Mouse (Mus musculus) NIH3T3 (cell line): ENCODE measurements around the gene Nudt15.
"Not testable (repeated sequence)": the region's sequence is repeated elsewhere in the genome, so short reads cannot be mapped to it uniquely, and the experiment has no call there.

Source experiments
- DNase-seq: peaks from one replicate; pipeline ENCODE4 v3.0.0-alpha.2; 2012; ENCODE audit warnings: low read depth

Nudt15 gene

DNA sequence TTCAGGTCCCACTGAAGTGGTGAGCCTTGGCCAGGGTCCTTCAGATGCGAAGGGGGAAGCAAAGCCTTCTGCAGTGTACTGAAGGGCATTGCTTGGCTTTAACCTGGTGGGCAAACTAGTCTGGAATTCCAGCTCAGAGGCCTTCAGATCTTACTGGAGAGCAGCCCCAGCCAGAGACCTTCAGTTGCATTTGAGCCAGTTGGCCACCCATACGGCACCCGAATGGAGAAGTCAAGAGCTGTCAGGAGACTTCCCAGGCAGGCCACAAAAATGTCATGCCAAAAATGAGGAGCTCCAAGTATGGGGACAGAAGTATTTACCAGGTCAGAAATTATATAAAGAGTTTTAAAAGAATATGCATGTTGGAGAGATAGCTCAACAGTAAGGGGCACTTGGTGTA is at the start of gene Nudt15:
Gene Nudt15 (minus strand): TSS at position 192 of the 400 bp plus-strand sequence.
- no peak for DNase-seq

DNA sequence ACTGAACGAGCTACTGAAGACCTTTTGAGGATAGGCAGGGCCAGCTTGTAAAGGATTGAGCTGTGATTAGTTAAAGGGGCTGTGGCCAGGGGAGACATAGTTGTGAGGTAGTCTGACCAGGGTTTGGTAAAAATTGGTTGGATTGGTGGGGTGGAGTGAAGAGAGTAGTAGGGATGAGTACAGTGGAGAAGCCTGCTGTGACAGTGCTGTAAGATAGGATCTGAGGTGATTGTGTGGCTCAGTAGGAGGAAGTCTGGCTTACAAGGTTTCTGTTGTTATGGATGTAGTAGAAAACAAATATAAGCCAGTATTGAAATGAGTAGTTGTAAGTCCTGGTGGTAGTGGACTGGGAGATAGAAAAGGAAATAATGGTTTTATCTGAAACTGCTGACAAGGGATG is 44.1 kb upstream of the Nudt15 start:
- DNase-seq = no peak

DNA sequence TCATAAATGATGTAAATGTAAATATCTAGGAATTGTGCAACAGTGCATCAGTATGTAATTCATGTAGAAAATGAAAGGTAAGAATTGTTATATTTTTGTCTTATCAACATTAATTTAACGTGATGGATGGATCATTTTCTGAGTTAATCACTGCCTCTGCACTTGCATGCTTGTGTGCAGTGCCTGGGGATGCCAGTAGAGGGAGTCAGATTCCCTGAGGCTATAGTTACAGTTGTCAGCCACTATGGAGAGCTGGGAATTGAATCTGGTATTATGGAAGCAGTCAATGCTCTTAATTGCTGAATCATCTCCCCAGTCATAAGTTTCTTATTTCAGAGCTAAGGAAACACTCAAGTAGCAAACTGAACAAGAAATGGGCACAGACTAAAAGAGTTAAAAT is 40.0 kb upstream of the Nudt15 start:
- DNase-seq = peak; percentile 13

DNA sequence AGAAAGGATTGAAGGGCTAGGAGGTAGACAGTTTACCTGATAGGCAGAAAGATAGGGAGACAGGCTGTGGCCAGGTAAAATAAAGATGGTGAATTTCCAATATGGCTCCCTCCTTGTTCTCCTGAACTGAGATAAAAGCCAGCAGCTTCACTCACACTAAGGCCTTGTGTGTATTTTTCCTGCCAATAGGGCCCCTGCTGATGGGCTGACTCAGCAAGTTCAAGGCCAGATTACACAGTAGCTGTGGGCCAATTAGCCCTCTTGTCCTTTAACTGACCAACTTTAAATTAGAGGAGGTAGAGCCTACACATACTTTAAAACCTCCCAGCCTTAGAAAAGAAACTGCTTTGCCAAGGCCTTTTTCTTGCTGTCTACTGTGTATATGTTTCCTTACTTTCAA is 28.3 kb upstream of the Nudt15 start:
- peak; percentile 2 for DNase-seq

DNA sequence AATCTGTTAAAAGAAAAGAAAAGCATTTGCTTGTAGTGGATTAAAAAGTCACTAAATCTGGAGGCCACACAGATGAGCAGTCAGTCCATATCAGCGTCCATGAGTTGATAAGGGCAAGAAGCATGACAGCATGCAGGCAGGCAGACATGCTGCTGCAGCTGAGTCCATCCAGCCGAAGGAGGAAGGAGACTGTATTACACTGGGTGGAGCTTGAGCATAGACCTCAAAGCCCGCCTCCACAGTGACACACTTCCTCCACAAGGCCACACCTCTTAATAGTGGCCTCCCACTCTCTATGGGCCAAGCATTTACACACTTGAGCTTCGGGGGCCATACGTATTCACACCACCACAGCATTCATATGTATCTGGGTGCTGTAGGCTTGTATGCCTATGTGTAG is 26.0 kb upstream of the Nudt15 start:
- no peak for DNase-seq

DNA sequence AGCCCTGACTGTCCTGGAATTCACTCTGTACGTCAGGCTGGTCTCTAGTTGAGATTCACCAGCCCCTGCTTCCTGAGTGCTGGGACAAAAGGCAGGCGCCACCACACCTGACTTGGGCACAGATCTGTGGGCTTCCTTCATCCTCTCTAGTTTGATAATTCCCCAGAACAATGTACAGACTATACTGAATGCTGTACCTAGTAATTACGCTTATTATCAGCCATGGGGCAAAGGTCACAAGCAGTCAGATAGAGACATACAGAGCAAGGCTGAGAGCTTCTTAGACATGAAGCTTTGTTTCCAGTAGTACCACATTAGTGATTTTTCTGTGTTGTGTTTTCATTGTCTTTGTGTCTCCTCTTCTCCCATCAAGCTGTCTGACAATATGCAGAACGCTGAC is 23.1 kb upstream of the Nudt15 start:
- no peak for DNase-seq

DNA sequence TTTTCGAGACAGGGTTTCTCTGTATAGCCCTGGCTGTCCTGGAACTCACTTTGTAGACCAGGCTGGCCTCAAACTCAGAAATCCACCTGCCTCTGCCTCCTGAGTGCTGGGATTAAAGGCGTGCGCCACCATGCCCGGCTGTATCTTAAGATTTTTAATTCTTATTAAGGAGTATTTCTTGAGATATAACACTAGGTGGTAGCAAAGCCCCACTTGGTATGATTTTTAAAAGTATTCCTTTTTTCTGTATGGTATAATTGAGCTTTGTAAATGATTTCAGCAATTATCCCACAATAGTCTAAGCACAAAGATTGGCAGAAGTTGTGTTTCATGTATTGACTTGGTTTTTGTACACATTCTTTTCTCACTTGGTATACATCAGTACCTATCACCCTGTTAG is 21.8 kb upstream of the Nudt15 start:
- peak; percentile 5 for DNase-seq

DNA sequence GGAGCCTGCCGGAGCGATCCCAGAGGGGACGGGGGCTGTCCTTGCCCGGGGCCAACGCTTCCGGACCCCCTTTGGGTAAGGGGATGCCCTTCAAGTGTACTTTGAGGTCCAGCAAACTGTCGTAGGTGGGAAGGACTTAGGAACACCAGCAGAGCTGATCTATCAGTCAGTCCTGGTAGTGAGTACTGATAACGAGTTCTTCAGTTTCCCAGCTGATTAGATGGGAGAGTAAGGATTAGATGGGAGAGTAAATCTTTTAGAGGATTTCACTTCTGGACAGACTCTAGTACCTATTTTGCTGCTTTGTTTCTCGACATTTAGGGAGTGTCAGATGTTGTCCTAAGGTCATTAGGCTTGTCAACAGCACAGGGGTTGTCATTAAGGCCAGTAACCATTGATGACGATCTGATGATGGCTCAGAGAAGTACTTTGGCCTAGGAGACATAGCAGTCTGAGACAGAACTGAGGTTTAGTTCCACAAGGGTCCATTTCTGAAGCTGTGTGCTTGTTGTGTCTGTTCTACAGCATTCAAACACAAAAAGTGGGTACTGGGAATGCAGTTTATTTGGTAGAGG is 5.2 kb upstream of the Nudt15 start:
- DNase-seq = no peak

DNA sequence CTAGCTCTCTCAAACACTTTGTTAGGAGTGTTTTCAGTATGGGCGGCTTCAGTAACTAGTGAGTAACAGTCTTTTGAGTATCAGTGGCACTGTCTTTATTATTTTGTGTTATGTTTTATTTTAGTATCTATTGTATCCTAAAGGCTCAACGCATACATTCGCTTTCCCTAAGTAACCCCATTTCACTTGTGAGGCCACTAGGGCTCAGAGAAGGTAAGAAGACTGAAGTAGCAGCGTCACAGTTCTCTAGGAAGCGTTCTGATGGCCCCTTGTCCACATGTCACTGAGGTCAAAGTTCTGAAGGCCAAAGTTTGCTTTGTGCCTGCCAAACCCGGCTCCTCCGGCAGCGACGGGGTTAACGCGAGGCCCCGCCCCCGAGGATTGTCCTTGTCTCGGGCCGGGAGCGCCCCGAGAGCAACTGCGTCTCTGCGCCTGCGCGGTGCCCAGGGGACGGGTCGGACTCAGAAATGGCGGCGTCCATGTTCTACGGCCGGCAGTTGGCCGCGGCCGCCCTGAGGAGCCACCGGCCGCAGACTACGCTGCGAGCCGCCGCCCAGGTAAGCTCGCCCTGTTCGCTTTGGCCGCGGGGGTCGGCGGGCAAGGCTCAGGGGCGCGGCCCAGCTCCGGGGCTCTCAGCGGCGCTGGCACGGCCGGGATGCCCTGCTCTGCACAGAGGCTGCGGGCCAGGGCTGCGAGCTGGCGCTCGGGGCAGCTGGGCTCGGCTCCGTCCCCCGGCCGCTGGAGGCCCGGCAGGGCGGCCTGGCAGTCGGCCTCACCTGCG is 4.5 kb upstream of the Nudt15 start:
- DNase-seq = peak; percentile 96

DNA sequence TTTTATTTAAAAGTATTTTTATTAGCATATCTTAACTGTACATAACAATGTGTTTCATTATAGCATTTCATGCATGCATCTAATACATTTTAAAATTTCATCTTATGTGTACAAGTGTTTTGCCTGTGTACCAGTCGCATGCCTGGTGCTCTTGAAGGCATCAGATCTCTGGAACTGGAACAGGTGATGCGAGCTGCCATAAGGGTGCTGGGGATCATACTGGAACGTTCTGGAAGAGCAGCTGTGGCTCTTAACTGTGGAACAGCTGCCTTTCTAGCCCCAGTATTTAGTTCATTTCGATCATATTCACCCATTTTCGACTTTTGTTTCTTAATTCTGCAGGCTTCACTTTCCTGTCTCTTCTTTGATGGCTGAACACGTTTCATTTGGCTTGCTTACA is 3.1 kb upstream of the Nudt15 start:
- DNase-seq = no peak

DNA sequence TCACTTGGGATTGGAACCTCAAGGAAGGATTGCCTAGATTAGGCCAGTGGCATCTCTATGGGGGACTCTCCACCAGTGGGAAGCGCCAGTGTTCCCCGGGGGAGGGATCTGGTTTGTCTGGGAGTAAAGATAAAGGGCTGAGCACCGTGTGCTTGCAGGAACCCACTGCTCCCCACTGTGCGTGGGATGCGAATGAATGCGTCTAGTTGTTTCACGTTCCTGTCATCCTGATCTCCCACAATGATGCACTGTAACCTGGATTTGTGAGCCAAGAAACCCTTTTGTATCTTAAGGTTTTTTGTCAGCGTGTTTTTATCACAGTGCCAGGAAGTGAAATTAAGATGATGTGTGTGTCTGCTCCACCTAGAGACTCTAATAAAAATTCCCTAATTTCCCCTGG is 2.7 kb upstream of the Nudt15 start:
- no peak for DNase-seq

DNA sequence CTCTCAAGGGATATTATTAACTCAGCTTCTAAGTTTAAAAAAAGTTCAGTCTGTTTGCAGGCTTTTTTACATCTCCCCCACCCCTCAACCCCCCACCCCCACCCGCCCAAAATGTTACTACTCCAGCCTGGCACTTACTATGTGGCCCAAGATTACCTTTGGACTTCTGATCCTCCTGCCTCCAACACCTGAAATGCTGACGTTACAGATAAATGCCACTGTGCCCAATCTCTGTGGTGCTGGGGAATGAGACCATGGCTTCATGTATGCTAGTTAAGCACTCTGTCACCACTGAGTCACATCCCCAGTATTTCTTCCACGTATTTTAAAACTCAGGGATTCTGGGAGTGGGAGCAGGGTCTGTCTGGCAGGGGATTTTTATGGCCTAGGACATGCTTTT is 2.2 kb upstream of the Nudt15 start:
- DNase-seq = no peak

DNA sequence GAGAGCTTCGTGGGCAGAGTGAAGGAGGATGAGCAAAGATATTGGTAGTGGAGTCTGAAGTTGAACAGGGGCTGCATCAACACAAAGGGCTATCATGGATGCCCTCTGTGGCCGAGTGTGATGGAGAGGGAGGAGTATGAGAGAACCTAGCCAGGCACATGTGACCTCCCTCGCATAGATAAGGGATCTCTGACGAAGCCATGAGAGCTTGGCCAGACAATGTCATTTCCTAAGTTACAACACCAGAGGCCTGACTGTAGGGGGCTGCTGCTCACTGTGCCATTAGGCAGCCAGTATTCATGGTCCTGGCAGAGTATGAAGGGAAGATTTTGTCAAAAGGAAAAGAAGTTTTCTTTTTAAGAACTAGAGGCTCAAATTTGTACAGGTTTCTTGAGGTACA is 1.0 kb downstream of the Nudt15 start:
- DNase-seq = no peak

DNA sequence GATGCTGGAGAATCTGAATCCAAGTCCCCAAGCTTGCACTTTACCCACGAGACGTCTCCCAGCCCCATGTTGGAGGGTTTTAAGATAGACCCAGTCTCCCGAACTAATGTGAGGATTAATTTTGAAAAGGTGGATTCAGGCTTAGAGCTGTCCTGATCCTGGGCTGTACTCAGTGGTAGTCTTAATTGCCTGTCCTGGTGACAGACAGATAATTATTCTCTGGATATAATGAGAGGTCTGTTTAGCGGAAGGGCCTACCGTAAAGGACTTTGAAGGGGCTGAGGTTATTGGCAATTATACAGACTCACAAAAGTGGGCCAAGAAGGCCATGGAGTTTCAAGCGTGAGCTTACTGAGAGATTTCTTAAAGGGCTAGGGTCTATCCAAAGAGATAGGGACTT is 4.3 kb downstream of the Nudt15 start:
- no peak for DNase-seq

DNA sequence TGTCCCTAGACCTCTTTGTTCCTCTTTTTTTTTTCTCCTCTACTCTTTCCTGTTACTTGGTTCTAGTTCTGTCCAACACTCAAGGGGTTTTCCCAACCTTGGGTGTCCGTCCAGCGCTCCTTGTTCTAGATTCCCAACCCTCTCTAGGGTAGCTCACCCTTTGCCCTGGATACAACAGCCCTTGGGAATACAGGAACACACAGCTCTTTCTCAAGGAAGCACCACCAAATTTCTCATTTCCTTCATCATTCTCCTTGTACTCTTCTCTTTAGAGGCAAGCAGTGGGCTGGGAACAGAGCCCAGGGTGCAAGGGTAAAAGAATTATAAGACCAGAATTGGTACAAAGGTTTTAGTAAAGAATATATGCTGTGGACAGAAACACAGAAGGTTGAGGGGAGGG is 12.4 kb downstream of the Nudt15 start:
- DNase-seq = no peak

DNA sequence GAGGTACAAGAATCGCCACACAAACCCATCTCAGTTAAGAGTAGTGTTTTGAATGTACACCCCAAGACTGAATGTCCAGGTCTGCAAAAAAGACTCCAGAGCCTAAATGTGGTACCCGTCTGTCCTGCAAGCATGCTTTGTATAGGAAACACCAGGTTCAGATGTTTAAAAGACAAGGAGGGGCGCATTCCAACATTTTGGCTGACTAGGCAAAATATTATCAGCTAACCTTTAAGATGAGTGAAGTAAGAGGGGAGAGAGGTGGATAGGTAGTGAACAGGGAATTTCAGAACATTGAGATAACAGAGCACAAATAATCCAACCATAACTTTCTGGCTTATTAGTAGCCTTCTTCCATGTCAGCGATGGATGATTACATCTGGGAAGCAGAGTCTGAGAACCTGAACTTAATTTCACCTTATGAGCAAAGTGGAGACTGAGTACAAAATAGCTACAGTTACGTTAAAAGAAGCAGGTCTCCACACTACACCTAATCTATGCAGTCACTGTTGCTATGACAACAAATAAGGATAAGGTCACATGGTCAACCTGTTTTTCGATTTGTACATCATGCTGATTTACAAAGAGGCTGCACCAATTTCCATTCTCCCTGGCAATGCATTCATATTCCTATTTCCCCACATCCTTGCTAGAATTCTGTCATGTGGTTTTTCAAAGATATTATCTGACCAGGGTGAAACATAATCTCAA is 14.1 kb downstream of the Nudt15 start:
- DNase-seq = no peak

DNA sequence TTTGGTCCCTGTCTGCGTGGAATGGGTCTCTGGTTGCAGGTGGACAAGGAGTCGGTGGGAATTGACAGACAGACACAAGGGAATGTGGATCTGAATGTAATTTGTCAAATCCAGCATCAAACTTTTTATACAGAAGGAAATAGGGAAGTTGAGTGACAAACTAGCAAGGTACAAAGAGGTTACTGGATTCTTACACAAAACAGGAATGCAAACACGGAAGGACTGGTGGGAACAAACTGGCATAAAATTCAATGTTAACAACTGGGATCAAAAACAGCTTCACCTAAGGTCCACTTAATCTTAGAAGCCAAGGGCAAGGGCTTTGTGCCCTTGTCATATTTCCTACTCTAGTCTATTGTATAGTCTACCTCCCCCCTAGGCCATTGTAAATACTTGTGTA is 19.4 kb downstream of the Nudt15 start:
- DNase-seq = not testable (repeated sequence)

DNA sequence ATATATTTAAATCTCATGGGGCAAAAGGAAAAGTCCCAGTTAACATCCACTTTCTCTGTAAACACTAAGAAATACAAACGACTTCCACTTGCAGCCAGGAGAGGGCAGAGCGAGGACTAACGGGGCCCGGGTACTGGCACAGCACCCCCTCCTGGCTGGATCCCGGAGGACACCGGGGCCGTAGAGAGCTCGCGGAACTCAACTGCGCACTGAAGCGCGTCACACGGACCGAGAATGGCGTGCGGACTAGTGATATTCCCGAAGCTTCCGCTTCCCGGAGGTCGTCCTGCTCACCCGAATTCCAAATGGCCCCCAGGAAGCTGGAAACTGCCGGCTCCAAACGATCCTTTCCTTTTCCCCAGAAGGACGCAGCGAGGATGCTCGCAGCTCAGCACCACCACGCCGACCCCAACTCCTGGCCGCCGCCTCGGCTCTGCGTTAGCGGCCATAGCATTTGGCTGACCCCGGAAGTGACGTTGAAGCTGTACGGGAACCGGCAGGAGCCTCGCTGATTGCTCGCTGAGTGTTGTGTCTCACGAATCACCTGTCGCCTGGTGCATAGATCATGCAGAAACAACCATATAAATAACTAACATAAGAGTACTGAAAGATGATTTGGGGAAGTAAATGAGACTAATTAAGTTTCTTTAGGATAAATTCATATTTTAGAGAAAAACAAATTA is 23.1 kb downstream of the Nudt15 start, which contains the start of gene Sucla2:
Gene Sucla2 (plus strand): TSS at position 554 of the 683 bp plus-strand sequence.
- DNase-seq = peak; percentile 97

DNA sequence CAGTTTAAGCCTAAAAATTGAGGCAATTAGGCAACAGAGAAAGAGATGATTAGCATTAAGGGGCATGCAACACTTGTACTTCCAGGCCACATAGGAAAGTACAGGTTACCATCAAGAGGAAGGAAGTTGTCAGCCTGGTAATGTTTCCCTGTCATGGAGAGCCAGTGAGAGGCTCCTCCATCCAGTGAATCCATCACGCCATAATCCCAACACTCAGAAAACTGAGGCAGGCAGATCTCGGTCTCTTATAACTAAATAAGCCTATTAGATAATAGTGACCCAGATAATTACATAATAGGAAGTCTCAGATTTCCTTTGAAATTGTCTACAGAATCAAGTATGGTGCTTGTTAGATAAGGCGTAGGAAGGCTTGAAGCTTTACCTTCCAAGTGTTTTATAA is 23.9 kb downstream of the Nudt15 start:
- DNase-seq = no peak

DNA sequence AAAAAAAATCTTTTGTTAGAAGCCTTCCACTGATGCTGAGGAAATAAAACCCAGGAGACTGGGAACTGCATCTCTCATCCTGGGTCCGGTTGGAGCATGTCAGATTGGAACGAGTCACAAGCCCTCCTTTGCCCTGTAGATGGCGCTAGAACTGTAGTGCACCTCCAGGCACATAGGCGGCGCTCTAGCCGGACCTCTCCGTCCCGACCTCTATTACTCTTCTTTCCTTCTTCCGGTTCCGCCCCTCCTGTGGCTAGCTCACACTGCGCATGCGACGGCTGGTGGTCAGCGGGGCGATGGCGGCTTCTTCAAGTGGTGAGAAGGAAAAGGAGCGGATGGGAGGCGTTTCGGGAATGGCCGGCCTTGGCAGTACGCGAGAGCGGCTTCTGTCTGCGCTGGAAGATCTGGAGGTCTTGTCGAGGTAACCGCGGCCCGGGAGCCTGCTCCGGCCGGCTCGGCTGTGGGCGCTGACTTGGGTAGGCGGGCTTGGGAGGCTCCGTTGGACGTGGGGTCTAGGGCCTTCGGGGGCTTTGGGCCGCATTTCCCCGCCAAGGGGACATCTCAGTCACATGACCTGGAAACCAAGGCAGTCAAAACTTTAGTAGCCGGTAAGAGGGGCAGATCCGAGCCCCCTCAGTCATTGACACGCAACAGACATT is 38.1 kb downstream of the Nudt15 start, which contains the start of gene Med4:
Gene Med4 (plus strand): TSS at position 261 of the 659 bp plus-strand sequence.
- DNase-seq = peak; percentile 96

DNA sequence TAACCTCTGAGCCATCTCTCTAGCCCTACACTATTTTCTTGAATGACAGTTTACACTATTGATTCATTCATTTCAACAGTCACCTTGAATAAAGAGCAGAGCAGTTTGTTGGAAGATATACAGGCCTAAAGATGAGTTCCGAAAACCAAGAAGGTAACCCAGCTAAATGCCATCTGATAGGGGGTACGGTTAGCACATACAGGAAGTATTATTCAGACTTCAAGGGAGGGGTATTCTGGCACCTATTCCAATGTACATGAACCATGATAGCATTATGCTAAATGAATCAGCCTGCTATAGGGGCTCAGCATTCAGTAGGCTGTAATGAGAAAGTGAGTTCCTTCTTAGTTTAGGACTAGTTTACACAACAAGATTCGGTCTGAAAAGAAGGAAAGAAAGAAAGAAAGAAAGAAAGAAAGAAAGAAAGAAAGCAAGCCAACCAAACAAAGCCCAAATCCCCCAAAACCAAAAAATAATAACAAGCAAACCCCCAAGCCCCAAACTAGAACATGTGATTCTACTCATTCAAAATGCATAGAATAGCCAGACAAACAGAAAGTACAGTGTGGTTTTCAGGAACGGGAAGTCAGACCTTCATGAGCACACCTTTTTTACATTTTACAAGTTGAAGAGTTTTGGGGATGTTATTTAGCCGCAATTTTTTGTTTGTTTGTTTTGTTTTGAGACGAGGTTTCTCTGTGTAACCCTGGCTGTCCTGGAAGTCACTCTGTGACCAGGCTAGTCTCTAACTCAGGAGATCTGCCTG is 39.2 kb downstream of the Nudt15 start:
- DNase-seq = no peak
